Mouse (Mus musculus) spleen, adult 10 weeks (tissue): ENCODE results near the gene Kat2b. TPM values are rescaled to one million over a fixed set of nuclear protein-coding genes. Genes with fewer than 3 reads are reported as not detected.

Source experiments
- polyA plus RNA-seq: library from polyadenylated mRNA; stranded (reverse); fragments of 350-450 nt; fragmentation: Illumina TruSeq; extraction: RNeasy Lipid Tissue Mini Kit (QIAGEN cat#74804); gene quantifications from one replicate; pipeline ENCODE4 v1.2.3, GENCODE M21; 2015; ENCODE audit warnings: low replicate concordance; ENCODE audit not compliant: insufficient read depth

Gene Kat2b
- 35.0 TPM for polyA plus RNA-seq

DNA sequence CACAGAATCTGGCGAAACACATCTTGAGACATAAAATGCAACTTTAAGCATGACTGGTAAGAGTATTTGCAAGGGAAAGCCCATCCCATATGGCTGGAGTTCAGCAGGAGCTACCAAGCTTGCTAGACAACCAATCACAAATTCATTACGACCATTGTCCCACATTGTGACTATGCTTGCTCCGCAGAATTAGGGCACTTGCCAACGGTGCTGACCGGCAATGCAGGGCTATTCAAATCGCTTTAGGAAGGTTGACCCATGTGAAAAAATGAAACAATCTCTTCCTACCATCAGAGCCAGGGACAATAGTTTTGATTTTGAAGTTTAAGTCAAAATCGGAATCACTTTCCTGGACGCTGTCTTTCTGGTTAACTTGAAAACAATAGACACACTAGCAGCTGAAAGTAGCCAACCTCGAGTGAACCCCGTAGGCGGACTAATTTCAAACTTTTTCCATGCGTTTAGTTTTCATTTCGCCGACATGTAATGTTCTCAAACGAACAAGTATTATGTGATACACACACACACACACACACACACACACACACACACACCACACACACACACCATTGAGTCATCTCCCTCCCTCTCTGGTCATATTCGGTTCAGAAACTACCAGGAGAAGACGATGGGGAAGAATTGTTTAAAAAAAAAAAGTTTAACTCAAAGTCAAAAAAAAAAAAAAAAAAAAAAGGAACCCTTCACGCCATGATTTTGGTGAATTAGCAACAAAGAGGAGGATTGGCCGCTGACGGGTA lies at the start of gene Kat2b:
Kat2b (plus strand) TSS at position 701 of the 758 bp plus-strand sequence.

DNA sequence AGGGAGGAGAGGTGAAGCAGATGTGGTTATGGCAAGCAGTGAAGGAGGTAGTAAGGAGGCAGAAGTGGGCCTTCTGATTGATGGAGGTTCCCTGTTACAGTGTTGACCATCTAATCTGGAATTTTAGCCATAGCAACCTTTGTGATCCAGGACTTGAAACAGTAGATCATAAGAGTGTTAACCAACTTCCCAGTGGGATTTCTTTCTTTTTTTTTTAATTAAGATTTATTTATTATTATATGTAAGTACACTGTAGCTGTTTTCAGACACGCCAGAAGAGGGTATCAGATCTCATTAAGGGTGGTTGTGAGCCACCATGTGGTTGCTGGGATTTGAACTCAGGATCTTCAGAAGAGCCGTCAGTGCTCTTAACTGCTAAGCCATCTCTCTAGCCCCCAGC lies 27.3 kb upstream of the Kat2b start, which contains the start of gene Pp2d1:
Pp2d1 (minus strand) TSS at position 101 of the 400 bp plus-strand sequence.

DNA sequence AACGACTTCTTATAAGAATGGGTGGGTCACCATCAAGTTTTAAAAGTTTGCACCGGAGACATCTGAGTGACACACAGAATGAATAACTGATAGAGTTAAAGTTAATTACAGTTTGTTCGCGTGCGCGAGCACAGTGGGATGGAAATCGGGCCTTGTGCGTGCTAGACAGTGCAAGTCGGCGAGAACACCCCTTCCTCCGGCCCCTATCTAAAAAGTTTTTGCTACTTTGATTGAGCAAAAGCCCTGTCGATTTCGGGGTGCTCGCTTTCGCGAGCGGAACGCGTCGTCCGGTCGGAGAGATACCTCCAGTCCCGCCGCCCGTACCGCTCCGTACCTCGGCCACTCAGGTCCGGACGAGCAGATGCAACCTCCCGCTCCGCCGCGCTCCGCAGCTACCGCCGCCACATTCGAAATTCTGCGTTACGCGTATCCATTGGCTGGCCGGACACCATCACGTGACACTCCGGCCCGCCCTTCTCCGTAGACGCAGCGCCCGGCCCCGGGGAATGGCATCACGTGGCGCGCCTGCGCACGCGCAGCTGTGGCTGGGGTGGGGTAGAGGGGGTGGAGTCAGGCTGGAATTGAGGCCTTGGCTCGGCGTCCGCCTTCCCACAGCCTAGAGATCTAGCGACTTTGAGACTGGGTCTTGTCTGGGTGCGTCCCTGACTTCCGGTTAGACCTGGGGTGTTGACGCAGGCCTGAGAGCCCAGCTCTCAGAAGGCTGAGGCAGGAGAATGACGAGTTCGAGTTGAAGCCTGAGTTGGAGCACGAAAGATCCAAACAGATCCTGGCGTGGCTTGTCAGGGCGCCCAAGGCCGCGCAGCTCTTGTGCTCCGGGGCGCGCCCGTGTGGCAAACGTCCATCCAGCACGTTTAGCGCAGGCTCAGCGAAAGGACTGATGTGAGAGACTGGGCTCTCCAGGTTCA lies 122.5 kb downstream of the Kat2b start, which contains the start of gene Sgo1:
Sgo1 (minus strand) TSS at position 457 of the 926 bp plus-strand sequence.

Other genes with a start within 250 kb of the Kat2b start
- 0.15 TPM for gene Efhb, start 103.5 kb upstream of the Kat2b start, polyA plus RNA-seq
- 67.7 TPM for gene Rab5a, start 87.6 kb upstream of the Kat2b start, polyA plus RNA-seq
- gene Pp2d1, start 27.4 kb upstream of the Kat2b start, polyA plus RNA-seq: not detected
- gene Sgo1, start 122.5 kb downstream of the Kat2b start, polyA plus RNA-seq: 5.9 TPM